Mouse (Mus musculus): Measurements from ENCODE around the gene Sumo1. TPM values are rescaled to one million over a fixed set of nuclear protein-coding genes. Genes with fewer than 3 reads are reported as not detected.
A peak's percentile ranks its signal among the peaks of the same experiment; 100 is the strongest.

Gene Sumo1
- polyA plus RNA-seq, 1 experiment from 2014 or later, result 199 TPM

GRCm38 (mm10) chr1:59584656-59585410, 85.8 kb downstream of the Sumo1 start:
- Histone ChIP-seq H3K4me3 (no peak overlapping the region), H3K4me1 (peaks cover 7% of the 10 kb centered on the region), H3K4me2 (peak overlapping the region; percentile 37), H3K9me3 (replicated peaks) (no peaks in the 10 kb centered on the region), H3K27me3 (replicated peaks) (peaks cover 7% of the 10 kb centered on the region; the same call in 1 of the 2 replicates), H3K36me3 (no peaks in the 10 kb centered on the region), H3K27ac (no peak overlapping the region), H3K9ac (no peak overlapping the region)
- no peak for ATAC-seq
- WGBS (ENCODE audit: insufficient replicate concordance), result 15% methylated on average over 18 of the region's 18 CpGs

GRCm38 (mm10) chr1:59580880-59581279, 89.8 kb downstream of the Sumo1 start:
- H3K9ac ChIP-seq, result no peak overlapping the region
- WGBS (ENCODE audit: insufficient replicate concordance), result 65% methylated on average over 3 of the region's 3 CpGs
- H3K9me3 ChIP-seq (replicated peaks), result no peaks in the 10 kb centered on the region
- peaks cover 4% of the 10 kb centered on the region; the same call in 1 of the 2 replicates for H3K27me3 ChIP-seq (replicated peaks)
- H3K36me3 ChIP-seq, result no peaks in the 10 kb centered on the region
- H3K4me1 ChIP-seq, result peaks cover 7% of the 10 kb centered on the region
- no peak for ATAC-seq
- no peak overlapping the region for H3K4me3 ChIP-seq
- no peak overlapping the region for H3K27ac ChIP-seq
- H3K4me2 ChIP-seq, result no peak overlapping the region

GRCm38 (mm10) chr1:59580131-59580751, 90.4 kb downstream of the Sumo1 start:
- no peak overlapping the region for H3K4me2 ChIP-seq
- no peak overlapping the region for H3K27ac ChIP-seq
- H3K4me3 ChIP-seq, result no peak overlapping the region
- no peak for ATAC-seq
- H3K9ac ChIP-seq, result no peak overlapping the region
- 34% methylated on average over 8 of the region's 8 CpGs for whole genome bisulfite sequencing (ENCODE audit: insufficient replicate concordance)
- H3K27me3 ChIP-seq (replicated peaks), result peaks cover 4% of the 10 kb centered on the region; the same call in 1 of the 2 replicates
- H3K4me1 ChIP-seq, result peaks cover 7% of the 10 kb centered on the region
- H3K9me3 ChIP-seq (replicated peaks), result no peaks in the 10 kb centered on the region
- no peaks in the 10 kb centered on the region for H3K36me3 ChIP-seq

- H3K36me3 ChIP-seq, result no peaks in the 10 kb centered on the region
- H3K9ac ChIP-seq, result no peak overlapping the region
- H3K27me3 ChIP-seq (replicated peaks), result peaks cover 4% of the 10 kb centered on the region; the same call in 1 of the 2 replicates
- peaks cover 7% of the 10 kb centered on the region for H3K4me1 ChIP-seq
- H3K27ac ChIP-seq, result no peak overlapping the region
- H3K4me3 ChIP-seq, result no peak overlapping the region
- no peak overlapping the region for H3K4me2 ChIP-seq
- ATAC-seq, result no peak
- 51% methylated on average over 5 of the region's 5 CpGs for WGBS (ENCODE audit: insufficient replicate concordance)
- no peaks in the 10 kb centered on the region for H3K9me3 ChIP-seq (replicated peaks)
These were observed 91.3 kb downstream of the Sumo1 start for GRCm38 (mm10) chr1:59579327-59579726.

GRCm38 (mm10) chr1:59578770-59579169, 91.9 kb downstream of the Sumo1 start:
- H3K27me3 ChIP-seq (replicated peaks), result peaks cover 4% of the 10 kb centered on the region; the same call in 1 of the 2 replicates

GRCm38 (mm10) chr1:59574262-59575187, 96.1 kb downstream of the Sumo1 start:
- H3K4me2 ChIP-seq, result no peak overlapping the region
- H3K9me3 ChIP-seq (replicated peaks), result no peaks in the 10 kb centered on the region
- 60% methylated on average over 21 of the region's 21 CpGs for WGBS (ENCODE audit: insufficient replicate concordance)
- H3K27me3 ChIP-seq (replicated peaks), result no peaks in the 10 kb centered on the region
- no peak overlapping the region for H3K9ac ChIP-seq
- no peak overlapping the region for H3K27ac ChIP-seq
- H3K4me3 ChIP-seq, result no peak overlapping the region
- H3K36me3 ChIP-seq, result no peaks in the 10 kb centered on the region
- H3K4me1 ChIP-seq, result no peaks in the 10 kb centered on the region
- no peak for ATAC-seq

More at GRCm38 (mm10) chr1:59578770-59579169, 91.9 kb downstream of the Sumo1 start:
- Histone ChIP-seq H3K27ac (no peak overlapping the region), H3K9me3 (replicated peaks) (no peaks in the 10 kb centered on the region), H3K36me3 (no peaks in the 10 kb centered on the region), H3K4me2 (no peak overlapping the region), H3K4me3 (no peak overlapping the region), H3K4me1 (peaks cover 7% of the 10 kb centered on the region), H3K9ac (no peak overlapping the region)
- WGBS (ENCODE audit: insufficient replicate concordance), result 67% methylated on average over 4 of the region's 4 CpGs
- ATAC-seq, result no peak

- Histone ChIP-seq H3K27me3 (replicated peaks) (no peaks in the 10 kb centered on the region), H3K36me3 (no peaks in the 10 kb centered on the region), H3K27ac (no peak overlapping the region), H3K9me3 (replicated peaks) (no peaks in the 10 kb centered on the region), H3K4me1 (no peaks in the 10 kb centered on the region), H3K4me2 (no peak overlapping the region), H3K4me3 (no peak overlapping the region), H3K9ac (no peak overlapping the region)
- ATAC-seq, result no peak
- 77% methylated on average over 3 of the region's 3 CpGs for WGBS (ENCODE audit: insufficient replicate concordance)
These were observed 96.8 kb downstream of the Sumo1 start for GRCm38 (mm10) chr1:59573843-59574242.

GRCm38 (mm10) chr1:59571502-59571901, 99.1 kb downstream of the Sumo1 start:
- H3K9me3 ChIP-seq (replicated peaks), result no peaks in the 10 kb centered on the region
- H3K27me3 ChIP-seq (replicated peaks), result no peaks in the 10 kb centered on the region
- no peak overlapping the region for H3K4me2 ChIP-seq
- no peak overlapping the region for H3K4me3 ChIP-seq
- 56% methylated on average over 3 of the region's 3 CpGs for WGBS (ENCODE audit: insufficient replicate concordance)
- H3K9ac ChIP-seq, result no peak overlapping the region
- H3K4me1 ChIP-seq, result no peaks in the 10 kb centered on the region
- no peak for ATAC-seq
- H3K36me3 ChIP-seq, result no peaks in the 10 kb centered on the region
- no peak overlapping the region for H3K27ac ChIP-seq

- no peaks in the 10 kb centered on the region for H3K36me3 ChIP-seq
- no peak overlapping the region for H3K4me3 ChIP-seq
- H3K27ac ChIP-seq, result no peak overlapping the region
- H3K9me3 ChIP-seq (replicated peaks), result no peaks in the 10 kb centered on the region
- H3K9ac ChIP-seq, result no peak overlapping the region
- no peak overlapping the region for H3K4me2 ChIP-seq
- no peaks in the 10 kb centered on the region for H3K27me3 ChIP-seq (replicated peaks)
- WGBS (ENCODE audit: insufficient replicate concordance), result 54% methylated on average over 4 of the region's 4 CpGs
- ATAC-seq, result no peak
- H3K4me1 ChIP-seq, result no peaks in the 10 kb centered on the region
These were observed 99.9 kb downstream of the Sumo1 start for GRCm38 (mm10) chr1:59570767-59571166.

GRCm38 (mm10) chr1:59569301-59569700, 101.3 kb downstream of the Sumo1 start:
- H3K36me3 ChIP-seq, result no peaks in the 10 kb centered on the region
- H3K4me2 ChIP-seq, result no peak overlapping the region
- H3K9me3 ChIP-seq (replicated peaks), result no peaks in the 10 kb centered on the region
- H3K9ac ChIP-seq, result no peak overlapping the region
- no peaks in the 10 kb centered on the region for H3K4me1 ChIP-seq
- no peak for ATAC-seq
- no peaks in the 10 kb centered on the region for H3K27me3 ChIP-seq (replicated peaks)
- H3K27ac ChIP-seq, result no peak overlapping the region
- no peak overlapping the region for H3K4me3 ChIP-seq
- WGBS (ENCODE audit: insufficient replicate concordance), result 59% methylated on average over 5 of the region's 5 CpGs

GRCm38 (mm10) chr1:59568283-59568682, 102.4 kb downstream of the Sumo1 start:
- Histone ChIP-seq H3K4me1 (no peaks in the 10 kb centered on the region), H3K9ac (no peak overlapping the region), H3K4me3 (no peak overlapping the region), H3K9me3 (replicated peaks) (no peaks in the 10 kb centered on the region), H3K27me3 (replicated peaks) (no peaks in the 10 kb centered on the region), H3K4me2 (no peak overlapping the region), H3K36me3 (no peaks in the 10 kb centered on the region), H3K27ac (no peak overlapping the region)
- no peak for ATAC-seq
- WGBS (ENCODE audit: insufficient replicate concordance), result 70% methylated on average over 1 of the region's 1 CpGs

GRCm38 (mm10) chr1:59567521-59567920, 103.1 kb downstream of the Sumo1 start:
- no peaks in the 10 kb centered on the region for H3K4me1 ChIP-seq
- H3K27ac ChIP-seq, result no peak overlapping the region
- no peak overlapping the region for H3K4me2 ChIP-seq
- 62% methylated on average over 4 of the region's 4 CpGs for WGBS (ENCODE audit: insufficient replicate concordance)
- no peaks in the 10 kb centered on the region for H3K27me3 ChIP-seq (replicated peaks)
- H3K9ac ChIP-seq, result no peak overlapping the region
- H3K36me3 ChIP-seq, result no peaks in the 10 kb centered on the region
- ATAC-seq, result no peak
- H3K4me3 ChIP-seq, result no peak overlapping the region
- H3K9me3 ChIP-seq (replicated peaks), result no peaks in the 10 kb centered on the region

All from liver, embryonic 12.5 days (tissue).